Mouse (Mus musculus): ENCODE data around the gene Zfp428. TPM values are rescaled to one million over a fixed set of nuclear protein-coding genes. Genes with fewer than 3 reads are reported as not detected.

Gene Zfp428
- polyA plus RNA-seq, 1 experiment: 126 TPM

- TF ChIP-seq GATA1 (IDR thresholded peaks at IDR 0.05; ENCODE audit: low read length): no peak
These were observed 2.8 kb upstream of the Zfp428 start for GRCm38 (mm10) chr7:24504004-24504403.

- no peak for TF ChIP-seq GATA1 (IDR thresholded peaks at IDR 0.05; ENCODE audit: low read length)
These were observed 1.9 kb upstream of the Zfp428 start for GRCm38 (mm10) chr7:24504868-24505267.

- TF ChIP-seq GATA1 (IDR thresholded peaks at IDR 0.05; ENCODE audit: low read length): no peak
These were observed 1.2 kb upstream of the Zfp428 start for GRCm38 (mm10) chr7:24505447-24506064.

GRCm38 (mm10) chr7:24506065-24506459 is 744 bp upstream of the Zfp428 start:
- no peak for TF ChIP-seq GATA1 (IDR thresholded peaks at IDR 0.05; ENCODE audit: low read length)

- TF ChIP-seq GATA1 (IDR thresholded peaks at IDR 0.05; ENCODE audit: low read length): no peak
These were observed 349 bp upstream of the Zfp428 start for GRCm38 (mm10) chr7:24506476-24506837.

- TF ChIP-seq GATA1 (IDR thresholded peaks at IDR 0.05; ENCODE audit: low read length): no peak
These were observed 914 bp downstream of the Zfp428 start for GRCm38 (mm10) chr7:24507726-24508114.

- TF ChIP-seq GATA1 (IDR thresholded peaks at IDR 0.05; ENCODE audit: low read length): no peak
These were observed 5.5 kb downstream of the Zfp428 start, which contains the start of gene AC161166.1 for GRCm38 (mm10) chr7:24512355-24512754. TSS of gene AC161166.1 (minus strand) at chr7:24512455.

- TF ChIP-seq GATA1 (IDR thresholded peaks at IDR 0.05; ENCODE audit: low read length): no peak
These were observed 10.3 kb downstream of the Zfp428 start for GRCm38 (mm10) chr7:24517077-24517476.

GRCm38 (mm10) chr7:24517654-24518053 is 10.8 kb downstream of the Zfp428 start:
- TF ChIP-seq GATA1 (IDR thresholded peaks at IDR 0.05; ENCODE audit: low read length): no peak

- TF ChIP-seq GATA1 (IDR thresholded peaks at IDR 0.05; ENCODE audit: low read length): no peak
These were observed 12.3 kb downstream of the Zfp428 start for GRCm38 (mm10) chr7:24519130-24519529.

- no peak for TF ChIP-seq GATA1 (IDR thresholded peaks at IDR 0.05; ENCODE audit: low read length)
These were observed 16.0 kb downstream of the Zfp428 start for GRCm38 (mm10) chr7:24522805-24523204.

GRCm38 (mm10) chr7:24523723-24524122 is 16.9 kb downstream of the Zfp428 start:
- no peak for TF ChIP-seq GATA1 (IDR thresholded peaks at IDR 0.05; ENCODE audit: low read length)

GRCm38 (mm10) chr7:24524978-24525377 is 18.2 kb downstream of the Zfp428 start:
- no peak for TF ChIP-seq GATA1 (IDR thresholded peaks at IDR 0.05; ENCODE audit: low read length)

GRCm38 (mm10) chr7:24525686-24526420 is 19.0 kb downstream of the Zfp428 start:
- TF ChIP-seq GATA1 (IDR thresholded peaks at IDR 0.05; ENCODE audit: low read length): no peak

- no peak for TF ChIP-seq GATA1 (IDR thresholded peaks at IDR 0.05; ENCODE audit: low read length)
These were observed 22.1 kb downstream of the Zfp428 start for GRCm38 (mm10) chr7:24528861-24529260.

- no peak for TF ChIP-seq GATA1 (IDR thresholded peaks at IDR 0.05; ENCODE audit: low read length)
These were observed 22.8 kb downstream of the Zfp428 start for GRCm38 (mm10) chr7:24529580-24529979.

Measured in G1E-ER4 (cell line).